Mouse (Mus musculus) heart, postnatal 0 days (tissue): ENCODE results near the gene Slc25a25. TPM values are rescaled to one million over a fixed set of nuclear protein-coding genes. Genes with fewer than 3 reads are reported as not detected.

ENCODE experiments used
- ATAC-seq: fragments of 200-750 bp; cut with Nextera tagmentation; 2 replicates; pipeline ENCODE4 v1.8.0; 2017; ENCODE audit warnings: low read depth, moderate number of reproducible peaks, moderate library complexity; ENCODE audit not compliant: insufficient read depth
- DNase-seq: peaks from one replicate; pipeline ENCODE4 v3.0.0-alpha.2; 2016; ENCODE audit warnings: low spot score
- H3K27ac ChIP-seq: fragments of 300-500 bp; sonication (generic); 2 replicates; pipeline ENCODE4 v1.5.1; 2014; ENCODE audit warnings: low read depth, mild to moderate bottlenecking
- H3K27me3 ChIP-seq: fragments of 300-500 bp; sonication (generic); 2 replicates; pipeline ENCODE4 v1.6.1; 2014; ENCODE audit warnings: low read length, mixed read lengths; ENCODE audit not compliant: control insufficient read depth, insufficient read depth
- H3K36me3 ChIP-seq: fragments of 300-500 bp; sonication (generic); replicated peaks from 2 replicates; pipeline ENCODE4 v1.6.1; 2014; ENCODE audit warnings: low read length, mixed read lengths; ENCODE audit not compliant: control insufficient read depth, insufficient read depth
- H3K4me1 ChIP-seq: fragments of 300-500 bp; sonication (generic); 2 replicates; pipeline ENCODE4 v1.6.1; 2014; ENCODE audit warnings: antibody characterized with exemption; ENCODE audit not compliant: control insufficient read depth, insufficient read depth
- H3K4me2 ChIP-seq: fragments of 300-500 bp; sonication (generic); 2 replicates; pipeline ENCODE4 v1.6.1; 2014; ENCODE audit warnings: low read depth, mild to moderate bottlenecking, low read length, moderate library complexity
- H3K4me3 ChIP-seq: fragments of 300-500 bp; sonication (generic); 2 replicates; pipeline ENCODE4 v1.5.1; 2014; ENCODE audit warnings: low read depth, low read length
- H3K9ac ChIP-seq: fragments of 300-500 bp; sonication (generic); replicated peaks from 2 replicates; pipeline ENCODE4 v1.6.1; 2014; ENCODE audit warnings: low read depth, low read length, mixed read lengths
- H3K9me3 ChIP-seq: fragments of 300-500 bp; sonication (generic); replicated peaks from 2 replicates; pipeline ENCODE4 v1.6.1; 2016; ENCODE audit warnings: low read length; ENCODE audit not compliant: control insufficient read depth
- CTCF ChIP-seq: IDR thresholded peaks from 2 replicates; pipeline ENCODE4 v1.5.1; 2016; ENCODE audit warnings: antibody characterized with exemption, control low read depth, low read depth
- EP300 ChIP-seq: IDR thresholded peaks from 2 replicates; pipeline ENCODE4 v1.6.1; 2016; ENCODE audit warnings: antibody characterized with exemption, low read depth
- WGBS: fragments of 180-500 bp; shearing (Covaris S2); extraction: QIAGEN DNeasy Blood & Tissue Kit; methylation state at CpG from one replicate; pipeline ENCODE4 v1.1.7; 2014; 5-methylcytosine and 5-hydroxymethylcytosine counted together
- polyA plus RNA-seq: library from polyadenylated mRNA; unstranded; fragments of >200 nt; fragmentation: Nextera tagmentation; extraction: Ambion mirVana; gene quantifications from 2 replicates; pipeline ENCODE4 v1.2.1, GENCODE M21; 2015
- total RNA-seq: library from RNA; depleted of rRNA; stranded (reverse); fragments of >200 nt; gene quantifications from 2 replicates; pipeline ENCODE4 v1.2.3, GENCODE M21; 2014; ENCODE audit warnings: low replicate concordance

Gene Slc25a25
- total and polyA plus RNA-seq, 2 experiments from 2014 or later = 6.6 to 12.5 TPM

DNA sequence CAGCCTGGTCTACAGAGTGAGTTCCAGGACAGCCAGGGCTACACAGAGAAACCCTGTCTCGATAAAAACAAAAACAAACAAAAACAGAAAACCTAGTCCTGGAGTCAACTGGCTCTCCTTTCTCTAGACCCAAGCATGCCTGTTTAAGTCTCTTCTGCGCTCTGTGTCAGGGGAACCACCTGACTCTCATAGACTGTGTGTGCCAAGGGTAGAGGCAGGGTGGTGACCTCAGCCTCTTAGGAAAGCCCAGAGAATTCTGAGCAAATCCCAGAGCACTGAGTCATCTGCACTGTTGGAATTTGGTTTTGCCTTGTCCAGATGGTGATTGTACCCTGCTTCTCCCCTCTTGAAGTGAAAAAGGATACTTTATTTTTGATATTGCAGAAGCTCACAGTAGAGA is 7.1 kb upstream of the Slc25a25 start:
- Histone ChIP-seq H3K27me3 (no peaks in the 10 kb centered on the region), H3K4me2 (no peak overlapping the region), H3K36me3 (peaks cover 16% of the 10 kb centered on the region; the same call in 1 of the 2 replicates), H3K9me3 (no peaks in the 10 kb centered on the region), H3K4me1 (peaks cover 22% of the 10 kb centered on the region), H3K9ac (no peak overlapping the region), H3K27ac (no peak overlapping the region), H3K4me3 (no peak overlapping the region)
- DNase-seq (peak; percentile 64), ATAC-seq (peak; percentile 83)
- TF ChIP-seq EP300 (no peak), CTCF (no peak)
- 55% methylated on average over 2 of the region's 2 CpGs for whole genome bisulfite sequencing

GRCm38 (mm10) chr2:32455101-32455500 is 3.9 kb upstream of the Slc25a25 start:
- no peaks in the 10 kb centered on the region for H3K9me3 ChIP-seq
- no peak overlapping the region for H3K9ac ChIP-seq
- peaks cover 16% of the 10 kb centered on the region; the same call in 1 of the 2 replicates for H3K36me3 ChIP-seq
- TF ChIP-seq EP300 (no peak; the same call in 1 of the 2 replicates), CTCF (no peak)
- no peaks in the 10 kb centered on the region for H3K27me3 ChIP-seq
- H3K4me3 ChIP-seq = no peak overlapping the region
- no peak overlapping the region for H3K4me2 ChIP-seq
- ATAC-seq (no peak), DNase-seq (peak; percentile 24)
- peak overlapping the region; percentile 31; the same call in 1 of the 2 replicates for H3K27ac ChIP-seq
- WGBS = 40% methylated on average over 8 of the region's 8 CpGs
- H3K4me1 ChIP-seq = peaks cover 43% of the 10 kb centered on the region

DNA sequence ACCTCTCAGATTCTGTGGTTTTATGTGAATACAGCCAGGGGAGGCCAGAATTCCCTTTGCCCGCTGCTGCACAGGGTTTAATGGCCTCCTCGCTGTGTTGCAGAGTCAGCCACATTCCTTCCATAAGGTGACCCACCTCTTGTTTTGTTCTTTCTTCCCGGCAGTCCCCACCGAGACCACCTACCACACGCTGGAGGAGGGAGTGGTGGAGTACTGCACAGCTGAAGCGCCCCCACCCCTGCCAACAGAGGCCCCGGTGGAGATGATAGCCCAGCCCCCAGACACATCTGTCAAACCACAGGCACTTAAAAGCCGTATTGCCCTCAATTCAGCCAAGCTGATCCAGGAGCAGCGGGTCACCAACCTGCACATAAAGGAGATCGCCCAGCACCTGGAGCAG is 3.4 kb upstream of the Slc25a25 start:
- 77% methylated on average over 10 of the region's 10 CpGs for WGBS
- Histone ChIP-seq H3K27me3 (no peaks in the 10 kb centered on the region), H3K4me1 (peaks cover 47% of the 10 kb centered on the region), H3K36me3 (peaks cover 16% of the 10 kb centered on the region; the same call in 1 of the 2 replicates), H3K27ac (peak overlapping the region; percentile 31; the same call in 1 of the 2 replicates), H3K9me3 (no peaks in the 10 kb centered on the region), H3K4me3 (no peak overlapping the region), H3K9ac (no peak overlapping the region), H3K4me2 (no peak overlapping the region)
- DNase-seq = no peak
- ATAC-seq = no peak
- TF ChIP-seq CTCF = no peak
- no peak for TF ChIP-seq EP300

DNA sequence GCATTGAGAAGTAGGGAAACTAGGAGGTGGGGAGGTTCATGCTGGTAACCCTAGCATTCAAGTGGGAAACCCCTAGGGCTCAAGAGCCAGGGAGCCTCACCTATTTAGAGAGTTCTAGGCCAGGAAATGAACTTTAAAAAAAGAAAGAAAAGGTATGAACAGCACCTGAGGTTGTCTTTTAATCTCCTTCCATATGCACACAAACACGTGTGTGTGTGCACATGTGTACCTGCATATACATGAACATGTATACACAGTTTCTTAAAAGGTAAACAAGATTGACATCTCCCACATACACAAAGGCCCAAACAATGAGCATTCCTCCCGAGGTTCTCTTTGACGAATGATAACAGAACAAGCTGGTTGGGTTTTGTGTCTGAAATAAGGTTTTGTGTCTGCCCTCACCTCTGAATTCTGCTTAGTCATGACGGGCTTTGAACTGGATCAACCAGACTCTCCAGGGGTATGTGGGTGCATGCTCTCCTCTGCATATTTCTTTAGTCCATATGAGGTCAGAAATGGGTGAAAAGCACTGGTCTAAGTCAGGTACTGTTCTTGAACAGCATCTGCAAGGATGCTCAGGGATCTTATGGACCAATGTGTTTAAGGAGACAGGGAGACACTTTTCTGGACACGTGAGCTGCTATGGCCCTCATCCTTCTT is 2.5 kb upstream of the Slc25a25 start:
- no peak overlapping the region for H3K9ac ChIP-seq
- no peak overlapping the region for H3K4me3 ChIP-seq
- ATAC-seq = no peak
- H3K36me3 ChIP-seq = peaks cover 16% of the 10 kb centered on the region; the same call in 1 of the 2 replicates
- no peaks in the 10 kb centered on the region for H3K9me3 ChIP-seq
- no peaks in the 10 kb centered on the region for H3K27me3 ChIP-seq
- no peak for DNase-seq
- H3K4me1 ChIP-seq = peaks cover 49% of the 10 kb centered on the region
- TF ChIP-seq CTCF (no peak), EP300 (no peak)
- no peak overlapping the region for H3K4me2 ChIP-seq
- WGBS = 82% methylated on average over 5 of the region's 5 CpGs
- H3K27ac ChIP-seq = no peak overlapping the region

DNA sequence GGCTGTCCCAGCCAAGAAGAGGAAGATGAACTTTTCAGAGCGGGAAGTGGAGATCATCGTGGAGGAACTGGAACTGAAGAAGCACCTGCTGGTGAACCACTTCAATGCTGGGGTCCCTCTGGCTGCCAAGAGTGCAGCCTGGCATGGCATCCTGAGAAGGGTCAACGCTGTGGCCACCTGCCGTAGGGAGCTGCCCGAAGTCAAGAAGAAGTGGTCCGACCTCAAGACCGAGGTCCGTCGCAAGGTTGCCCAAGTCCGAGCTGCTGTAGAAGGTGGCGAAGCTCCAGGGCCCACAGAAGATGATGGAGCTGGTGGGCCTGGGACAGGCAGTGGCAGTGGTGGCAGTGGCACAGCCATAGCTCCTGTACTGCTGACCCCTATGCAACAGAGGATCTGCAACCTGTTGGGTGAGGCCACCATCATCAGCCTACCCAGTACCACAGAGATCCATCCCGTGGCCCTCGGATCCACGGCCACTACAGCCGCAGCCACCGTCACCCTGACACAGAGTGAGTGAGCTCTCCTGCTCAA is 1.3 kb upstream of the Slc25a25 start:
- WGBS = 94% methylated on average over 16 of the region's 16 CpGs
- ATAC-seq (no peak), DNase-seq (no peak)

More for the DNA sequence above, 1.3 kb upstream of the Slc25a25 start:
- peak overlapping the region; percentile 34 for H3K4me3 ChIP-seq
- peak overlapping the region; percentile 58 for H3K4me2 ChIP-seq
- TF ChIP-seq EP300 (no peak), CTCF (no peak)
- H3K9me3 ChIP-seq = no peaks in the 10 kb centered on the region
- peaks cover 16% of the 10 kb centered on the region; the same call in 1 of the 2 replicates for H3K36me3 ChIP-seq
- peak overlapping the region; percentile 39; the same call in 1 of the 2 replicates for H3K9ac ChIP-seq
- H3K27ac ChIP-seq = peak overlapping the region; percentile 78
- peaks cover 51% of the 10 kb centered on the region for H3K4me1 ChIP-seq
- no peaks in the 10 kb centered on the region for H3K27me3 ChIP-seq
